Mouse (Mus musculus) heart, adult 2 months (tissue): ENCODE data around the gene Gsg1l2.

ENCODE experiments used
- CTCF ChIP-seq: fragments of 200-600 bp; IDR thresholded peaks from 2 replicates; pipeline ENCODE4 v1.8.1; 2022; ENCODE audit warnings: antibody characterized with exemption, mild to moderate bottlenecking, moderate library complexity
- EP300 ChIP-seq: fragments of 200-500 bp; IDR thresholded peaks from 2 replicates; pipeline ENCODE4 v1.6.1; 2011; ENCODE audit warnings: low read depth, low read length, control low read depth; ENCODE audit not compliant: insufficient read depth
- POLR2A ChIP-seq: fragments of 200-500 bp; IDR thresholded peaks from 2 replicates; pipeline ENCODE4 v1.6.1; 2011; ENCODE audit warnings: mild to moderate bottlenecking, low read depth, low read length, control low read depth; ENCODE audit not compliant: insufficient read depth

DNA sequence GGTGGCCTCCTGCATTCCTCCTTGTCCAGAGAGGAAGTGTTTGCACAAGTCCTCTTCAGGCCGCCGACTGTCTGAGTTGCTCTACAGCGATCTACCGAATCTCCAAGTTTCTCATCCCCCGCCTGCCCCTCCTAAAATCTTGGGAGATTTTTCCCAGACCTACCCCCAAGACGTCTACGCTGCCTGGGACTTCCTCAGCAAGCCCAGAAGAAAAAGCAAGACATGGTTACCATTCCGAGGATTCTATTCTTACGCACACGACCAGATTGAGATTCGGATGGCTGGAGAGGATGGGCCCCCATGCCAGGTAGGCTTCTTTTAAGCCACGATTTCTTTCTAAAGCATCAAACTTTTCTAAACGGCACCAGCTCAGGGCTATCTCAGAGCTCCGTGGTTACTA is 3.4 kb upstream of the Gsg1l2 start, which contains the start of gene Glp2r:
- TF ChIP-seq POLR2A (no peak), CTCF (no peak), EP300 (no peak)
